Mouse (Mus musculus): ENCODE results near the gene Gm28035. TPM values are rescaled to one million over a fixed set of nuclear protein-coding genes. Genes with fewer than 3 reads are reported as not detected.

Gene Gm28035
- polyA plus RNA-seq, 1 experiment from 2014 or later = 0.36 TPM

DNA sequence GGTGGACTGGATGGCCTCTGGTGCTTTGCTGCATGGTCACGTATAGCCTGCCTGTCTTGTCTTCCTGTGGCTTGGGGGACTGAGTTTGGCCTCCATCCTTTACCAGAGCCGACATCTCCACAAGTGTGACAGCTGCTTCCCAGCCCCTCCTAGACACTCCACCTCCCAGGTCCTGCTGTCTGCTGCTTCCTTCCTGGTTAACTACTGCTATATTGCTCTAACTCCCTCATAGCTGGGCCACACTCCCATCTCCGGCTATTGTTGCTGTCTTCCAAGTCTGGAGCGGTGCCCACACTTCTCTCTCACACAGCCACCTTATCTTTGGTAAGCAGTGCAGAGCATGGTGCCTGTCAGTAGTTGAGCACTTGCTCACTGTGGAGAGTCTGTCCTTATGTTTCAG is 590 bp upstream of the Gm28035 start:
- 0 out of 2 replicates have a peak overlapping the region, but pooled peaks have one; percentile 81 for H3K4me3 ChIP-seq
- H3K36me3 ChIP-seq (ENCODE audit: poor library complexity, severe bottlenecking) = peaks cover 52% of the 10 kb centered on the region
- peak overlapping the region; percentile 88; the same call in 1 of the 2 replicates for H3K9ac ChIP-seq
- no peaks in the 10 kb centered on the region for H3K9me3 ChIP-seq (replicated peaks)
- 81% methylated on average over 4 of the region's 4 CpGs for WGBS
- H3K4me2 ChIP-seq = peak overlapping the region; percentile 77; the same call in 1 of the 2 replicates
- H3K4me1 ChIP-seq = peaks cover 35% of the 10 kb centered on the region
- H3K27ac ChIP-seq = no peak overlapping the region
- no peak for ATAC-seq
- no peaks in the 10 kb centered on the region for H3K27me3 ChIP-seq

GRCm38 (mm10) chr2:30242509-30242908 is 2.1 kb downstream of the Gm28035 start:
- Histone ChIP-seq H3K4me2 (no peak overlapping the region), H3K4me3 (no peak overlapping the region), H3K27ac (no peak overlapping the region), H3K27me3 (no peaks in the 10 kb centered on the region), H3K36me3 (ENCODE audit: poor library complexity, severe bottlenecking) (peaks cover 71% of the 10 kb centered on the region), H3K9me3 (replicated peaks) (no peaks in the 10 kb centered on the region), H3K4me1 (peaks cover 27% of the 10 kb centered on the region), H3K9ac (0 out of 2 replicates have a peak overlapping the region, but pooled peaks have one; percentile 26)
- WGBS = 61% methylated on average over 4 of the region's 4 CpGs
- no peak for ATAC-seq

DNA sequence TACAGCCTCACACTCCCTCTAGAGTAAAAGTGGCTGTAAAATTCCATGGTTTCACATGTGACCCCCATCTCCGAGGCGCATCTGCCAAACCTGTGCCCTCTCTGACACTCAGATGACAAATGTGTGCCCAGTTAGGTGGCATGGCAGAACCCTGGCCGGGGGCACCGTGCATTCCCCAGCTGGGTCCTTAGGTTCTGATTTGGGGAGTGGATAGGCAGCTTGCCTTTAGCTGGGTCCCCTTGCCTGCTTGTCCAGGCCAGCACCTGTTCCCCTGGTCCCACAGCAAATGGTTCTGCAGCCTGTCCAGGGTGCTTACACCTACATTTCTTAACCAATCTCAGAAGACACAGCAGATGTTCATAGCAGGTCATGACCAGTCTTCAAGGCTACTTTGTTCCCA is 3.0 kb downstream of the Gm28035 start:
- no peak overlapping the region for H3K4me2 ChIP-seq
- WGBS = 98% methylated on average over 4 of the region's 4 CpGs
- H3K9me3 ChIP-seq (replicated peaks) = no peaks in the 10 kb centered on the region
- H3K9ac ChIP-seq = no peak overlapping the region
- peaks cover 24% of the 10 kb centered on the region for H3K4me1 ChIP-seq
- no peak overlapping the region for H3K4me3 ChIP-seq
- peaks cover 80% of the 10 kb centered on the region for H3K36me3 ChIP-seq (ENCODE audit: poor library complexity, severe bottlenecking)
- no peak for ATAC-seq
- no peak overlapping the region for H3K27ac ChIP-seq
- H3K27me3 ChIP-seq = no peaks in the 10 kb centered on the region

- H3K36me3 ChIP-seq (ENCODE audit: poor library complexity, severe bottlenecking) = peaks cover 92% of the 10 kb centered on the region
- WGBS = 82% methylated on average over 7 of the region's 7 CpGs
- no peak overlapping the region for H3K9ac ChIP-seq
Measured at GRCm38 (mm10) chr2:30244595-30245178, 4.3 kb downstream of the Gm28035 start.

GRCm38 (mm10) chr2:30247036-30247435 is 6.7 kb downstream of the Gm28035 start:
- H3K27me3 ChIP-seq = no peaks in the 10 kb centered on the region
- ATAC-seq = no peak
- H3K4me3 ChIP-seq = no peak overlapping the region
- no peak overlapping the region for H3K9ac ChIP-seq
- WGBS = 95% methylated on average over 5 of the region's 5 CpGs
- H3K27ac ChIP-seq = no peak overlapping the region
- H3K4me1 ChIP-seq = peaks cover 6% of the 10 kb centered on the region; the same call in 1 of the 2 replicates
- no peak overlapping the region for H3K4me2 ChIP-seq
- peaks cover 90% of the 10 kb centered on the region for H3K36me3 ChIP-seq (ENCODE audit: poor library complexity, severe bottlenecking)
- H3K9me3 ChIP-seq (replicated peaks) = no peaks in the 10 kb centered on the region

More at GRCm38 (mm10) chr2:30244595-30245178, 4.3 kb downstream of the Gm28035 start:
- H3K4me2 ChIP-seq = no peak overlapping the region
- H3K4me1 ChIP-seq = peaks cover 11% of the 10 kb centered on the region; the same call in 1 of the 2 replicates
- no peaks in the 10 kb centered on the region for H3K27me3 ChIP-seq
- no peak overlapping the region; the same call in 1 of the 2 replicates for H3K27ac ChIP-seq
- ATAC-seq = no peak
- H3K9me3 ChIP-seq (replicated peaks) = no peaks in the 10 kb centered on the region
- no peak overlapping the region for H3K4me3 ChIP-seq

- no peak for ATAC-seq
- Histone ChIP-seq H3K4me3 (no peak overlapping the region), H3K4me2 (no peak overlapping the region), H3K9me3 (replicated peaks) (no peaks in the 10 kb centered on the region), H3K36me3 (ENCODE audit: poor library complexity, severe bottlenecking) (peaks cover 89% of the 10 kb centered on the region), H3K9ac (no peak overlapping the region; the same call in 1 of the 2 replicates), H3K4me1 (0 out of 2 replicates have a peak, but pooled peaks cover under 1% of the 10 kb centered on the region), H3K27me3 (no peaks in the 10 kb centered on the region), H3K27ac (no peak overlapping the region)
- WGBS = 76% methylated on average over 4 of the region's 4 CpGs
Measured at GRCm38 (mm10) chr2:30247681-30248080, 7.3 kb downstream of the Gm28035 start.

DNA sequence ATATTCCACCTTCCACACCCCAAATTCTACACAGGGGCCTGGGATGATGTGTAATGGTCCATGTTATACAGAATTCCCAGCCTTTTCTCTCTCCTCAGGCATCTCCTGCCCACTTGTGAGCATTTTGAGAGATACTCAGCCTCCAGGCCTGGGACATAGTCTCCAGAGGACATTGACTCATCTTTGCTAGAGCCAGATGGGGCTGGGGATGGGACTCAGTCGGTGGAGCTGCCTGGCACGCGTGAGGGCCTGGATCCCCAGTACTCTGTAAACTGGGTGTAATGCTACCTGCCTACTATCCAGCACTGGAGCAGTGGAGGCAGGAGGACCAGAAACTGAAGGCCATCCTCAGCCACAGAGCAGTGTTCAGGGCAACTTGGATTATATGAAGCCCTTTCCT is 8.8 kb downstream of the Gm28035 start:
- H3K9ac ChIP-seq = no peak overlapping the region
- H3K36me3 ChIP-seq (ENCODE audit: poor library complexity, severe bottlenecking) = peaks cover 78% of the 10 kb centered on the region
- no peak overlapping the region for H3K4me3 ChIP-seq
- WGBS = 92% methylated on average over 3 of the region's 3 CpGs
- ATAC-seq = no peak
- H3K27ac ChIP-seq = no peak overlapping the region
- H3K4me1 ChIP-seq = no peaks in the 10 kb centered on the region
- H3K27me3 ChIP-seq = no peaks in the 10 kb centered on the region
- H3K9me3 ChIP-seq (replicated peaks) = no peaks in the 10 kb centered on the region
- H3K4me2 ChIP-seq = no peak overlapping the region

DNA sequence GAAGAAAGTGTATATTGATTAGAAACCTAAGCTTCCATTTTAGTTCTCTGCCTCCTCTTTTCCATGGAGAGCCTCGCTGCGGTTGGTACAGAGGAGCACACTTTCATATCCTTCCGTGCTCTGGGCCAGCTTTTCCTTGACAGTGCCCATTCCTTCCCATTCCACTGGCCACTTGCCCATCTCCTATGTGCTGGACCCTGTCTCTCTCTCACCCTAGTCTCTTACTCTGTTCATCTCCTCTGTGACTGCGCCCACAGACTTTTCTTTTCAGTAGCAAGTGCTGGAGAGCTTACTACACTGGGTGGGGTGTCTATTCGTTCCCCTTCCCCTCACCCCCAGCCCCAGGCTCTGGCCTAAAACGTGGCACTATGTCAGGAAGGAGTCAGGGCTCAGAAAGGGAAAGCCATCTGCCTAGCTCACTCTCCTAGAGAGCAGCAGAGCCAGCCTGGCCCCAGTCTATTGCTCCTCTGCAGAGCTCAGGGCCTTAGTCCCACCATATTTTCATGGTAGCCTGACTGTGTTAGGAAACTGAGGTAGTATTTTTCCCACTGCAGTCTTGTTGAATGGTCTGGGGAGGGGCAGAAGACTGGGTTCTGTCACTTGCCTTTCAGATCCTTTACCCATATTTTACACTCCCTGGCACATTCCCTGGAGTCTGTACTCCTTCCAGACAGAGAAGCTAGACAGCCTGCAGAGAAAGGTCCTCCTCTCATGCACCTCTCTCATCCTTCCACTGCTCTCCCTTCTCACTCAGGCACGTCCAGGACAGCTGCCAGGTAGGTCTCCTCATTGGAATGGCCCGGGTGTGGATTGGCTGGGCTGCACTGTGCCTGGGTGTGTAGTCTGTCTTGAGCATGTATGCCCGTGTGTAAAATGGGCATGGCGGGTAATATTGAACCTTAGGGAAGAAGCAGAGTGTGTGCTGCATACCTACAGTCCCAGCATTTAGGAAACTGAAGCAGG is 10.1 kb downstream of the Gm28035 start:
- H3K27ac ChIP-seq = no peak overlapping the region
- H3K4me1 ChIP-seq = no peaks in the 10 kb centered on the region
- peaks cover 77% of the 10 kb centered on the region for H3K36me3 ChIP-seq (ENCODE audit: poor library complexity, severe bottlenecking)
- no peaks in the 10 kb centered on the region for H3K9me3 ChIP-seq (replicated peaks)
- no peak overlapping the region for H3K4me2 ChIP-seq
- WGBS = 86% methylated on average over 10 of the region's 10 CpGs
- no peak overlapping the region for H3K4me3 ChIP-seq
- H3K27me3 ChIP-seq = no peaks in the 10 kb centered on the region
- no peak for ATAC-seq
- peak overlapping the region; percentile 12; the same call in 1 of the 2 replicates for H3K9ac ChIP-seq

GRCm38 (mm10) chr2:30251417-30252104 is 11.2 kb downstream of the Gm28035 start:
- no peaks in the 10 kb centered on the region for H3K4me1 ChIP-seq
- WGBS = 93% methylated on average over 5 of the region's 5 CpGs
- peaks cover 77% of the 10 kb centered on the region for H3K36me3 ChIP-seq (ENCODE audit: poor library complexity, severe bottlenecking)

GRCm38 (mm10) chr2:30252521-30252920 is 12.2 kb downstream of the Gm28035 start:
- 80% methylated on average over 3 of the region's 3 CpGs for WGBS
- H3K4me2 ChIP-seq = no peak overlapping the region
- no peaks in the 10 kb centered on the region for H3K27me3 ChIP-seq
- no peaks in the 10 kb centered on the region for H3K4me1 ChIP-seq
- H3K36me3 ChIP-seq (ENCODE audit: poor library complexity, severe bottlenecking) = peaks cover 85% of the 10 kb centered on the region
- no peaks in the 10 kb centered on the region for H3K9me3 ChIP-seq (replicated peaks)
- no peak overlapping the region for H3K4me3 ChIP-seq
- no peak for ATAC-seq
- H3K9ac ChIP-seq = no peak overlapping the region
- no peak overlapping the region for H3K27ac ChIP-seq

More at GRCm38 (mm10) chr2:30251417-30252104, 11.2 kb downstream of the Gm28035 start:
- H3K4me3 ChIP-seq = no peak overlapping the region
- H3K9ac ChIP-seq = 0 out of 2 replicates have a peak overlapping the region, but pooled peaks have one; percentile 10
- no peak overlapping the region for H3K4me2 ChIP-seq
- H3K27me3 ChIP-seq = no peaks in the 10 kb centered on the region
- no peak overlapping the region for H3K27ac ChIP-seq
- H3K9me3 ChIP-seq (replicated peaks) = no peaks in the 10 kb centered on the region
- ATAC-seq = no peak

- Histone ChIP-seq H3K36me3 (ENCODE audit: poor library complexity, severe bottlenecking) (peaks cover 85% of the 10 kb centered on the region), H3K9me3 (replicated peaks) (no peaks in the 10 kb centered on the region), H3K4me2 (no peak overlapping the region), H3K27ac (no peak overlapping the region), H3K9ac (no peak overlapping the region), H3K4me1 (no peaks in the 10 kb centered on the region), H3K27me3 (no peaks in the 10 kb centered on the region), H3K4me3 (no peak overlapping the region)
- 87% methylated on average over 5 of the region's 5 CpGs for WGBS
- ATAC-seq = no peak
Measured at GRCm38 (mm10) chr2:30253809-30254208, 13.4 kb downstream of the Gm28035 start.

Data from forebrain, embryonic 13.5 days (tissue).